ENCODE assay signal across 17 mouse cellular contexts in the genomic region with DNA sequence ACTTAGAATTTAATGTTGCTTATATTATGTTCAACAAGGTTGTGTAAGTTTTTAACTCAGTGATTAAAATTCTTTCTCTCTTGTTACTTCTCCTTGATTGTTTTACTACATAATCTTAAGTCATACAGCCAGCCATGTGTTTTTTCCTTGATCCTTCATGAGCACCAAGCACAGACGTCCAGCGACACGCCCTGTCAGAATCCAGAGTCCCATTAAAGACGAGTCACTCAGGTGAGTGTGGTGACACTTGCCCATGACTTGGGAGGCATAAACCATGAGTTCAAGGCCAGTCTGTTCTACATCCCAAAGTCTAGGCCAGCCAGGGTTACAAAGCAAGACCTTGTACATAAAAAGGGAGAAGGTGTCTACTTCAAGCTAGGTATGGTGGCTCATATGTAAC. TPM values are rescaled to one million over a fixed set of nuclear protein-coding genes. Genes with fewer than 3 reads are reported as not detected.
"Had no signal": no experiment of that assay in that cellular context is flagged by ENCODE, and none has a peak within 500 bp of the region (broad histone marks: within the 10 kb centered on the region; RNA-seq: fewer than 3 reads in every experiment).

No protein-coding gene starts in this region.

- DNase-seq: retina, postnatal 1 day; right cerebral cortex, adult 18-20 months; right cerebral cortex, postnatal 14 days; right cerebral cortex, postnatal 25 days; right cerebral cortex, postnatal 4 days; spleen, adult 18-20 months; thymus, adult 18-20 months; thymus, adult 2 months; thymus, postnatal 14 days; thymus, postnatal 25 days; thymus, postnatal 36 days; thymus, postnatal 4 days had no signal

- H3K4me3 ChIP-seq: neural tube, embryonic 13.5 days; neural tube, embryonic 15.5 days; stomach, embryonic 15.5 days had no signal

- H3K36me3 ChIP-seq: neural tube, embryonic 13.5 days; neural tube, embryonic 15.5 days; stomach, embryonic 15.5 days had no signal

- H3K27ac ChIP-seq: neural tube, embryonic 13.5 days; neural tube, embryonic 15.5 days; stomach, embryonic 15.5 days; stomach, postnatal 0 days had no signal

- H3K9me3 ChIP-seq: neural tube, embryonic 13.5 days; neural tube, embryonic 15.5 days; stomach, embryonic 15.5 days had no signal

- H3K27me3 ChIP-seq: neural tube, embryonic 13.5 days; neural tube, embryonic 15.5 days; stomach, embryonic 15.5 days had no signal

- H3K4me1 ChIP-seq: neural tube, embryonic 13.5 days; neural tube, embryonic 15.5 days; stomach, embryonic 15.5 days had no signal

RNA-seq across cellular contexts. Expression of a gene that starts 33.6 kb away (rescaled TPM):
- total RNA-seq: neutrophil, adult 5-6 weeks had no signal
